Mouse (Mus musculus): Measurements from ENCODE around the gene Larp6. TPM values are rescaled to one million over a fixed set of nuclear protein-coding genes. Genes with fewer than 3 reads are reported as not detected.

Larp6 gene
- total and polyA plus RNA-seq, 3 experiments: not detected

- in situ Hi-C loops (cut with MboI; ENCODE audit: low pct_ligation_motif_present, low pct_unique_long_range_greater_than_20kb, low sequenced_read_pairs) (no loop called here), dilution Hi-C loops (cut with MboI; ENCODE audit: extremely low pct_ligation_motif_present, extremely low pct_unique_long_range_greater_than_20kb, low sequenced_read_pairs) (no loop called here)
- DNase-seq (ENCODE audit: extremely low read depth): no peak
- H3K9ac ChIP-seq (ENCODE audit: insufficient read depth, low read depth): no peak overlapping the region
- H3K27ac ChIP-seq (ENCODE audit: insufficient read depth, low read depth): no peak overlapping the region
- no peaks in the 10 kb centered on the region for H3K4me1 ChIP-seq (ENCODE audit: control insufficient read depth in 1 of 2, insufficient read depth in 2 of 2)
- no peak overlapping the region for H3K4me2 ChIP-seq (ENCODE audit: insufficient read depth, low read depth, poor library complexity, severe bottlenecking)
- H3K4me3 ChIP-seq (replicated peaks in 1 of 3; ENCODE audit: low read depth in 2 of 3, low read length in 2 of 3, poor library complexity in 1 of 3): no peak overlapping the region
- no peaks in the 10 kb centered on the region for H3K27me3 ChIP-seq (replicated peaks)
- TF ChIP-seq SMC3 (IDR thresholded peaks at IDR 0.05; ENCODE audit: low read depth, low read length): no peak
- no peaks in the 10 kb centered on the region for H3K79me2 ChIP-seq (replicated peaks; ENCODE audit: control insufficient read depth, extremely low read depth, insufficient read depth, poor library complexity, severe bottlenecking)
- no peaks in the 10 kb centered on the region for H3K9me3 ChIP-seq (replicated peaks; ENCODE audit: low read length)
- H3K36me3 ChIP-seq (replicated peaks in 1 of 2; ENCODE audit: control insufficient read depth in 1 of 2, insufficient read depth in 1 of 2, low read length in 1 of 2): peaks cover 0 to 15% of the 10 kb centered on the region in 2 experiments
Measured at GRCm38 (mm10) chr9:60664866-60665265, 47.9 kb upstream of the Larp6 start.

- TF ChIP-seq MXI1 (IDR thresholded peaks at IDR 0.05; ENCODE audit: low read depth, low read length) (no peak), SIN3A (IDR thresholded peaks at IDR 0.05; ENCODE audit: low read length) (no peak), USF1 (IDR thresholded peaks at IDR 0.05; ENCODE audit: low read depth, low read length) (no peak), ZKSCAN1 (IDR thresholded peaks at IDR 0.05; ENCODE audit: borderline replicate concordance, low read depth, low read length) (no peak), ZNF384 (IDR thresholded peaks at IDR 0.05; ENCODE audit: low read depth, low read length) (no peak)
- H3K27me3 ChIP-seq (replicated peaks): no peaks in the 10 kb centered on the region
- no peak overlapping the region for H3K9ac ChIP-seq (ENCODE audit: insufficient read depth, low read depth)
- in situ Hi-C loops (cut with MboI; ENCODE audit: low pct_ligation_motif_present, low pct_unique_long_range_greater_than_20kb, low sequenced_read_pairs): no loop called here
- DNase-seq (ENCODE audit: extremely low read depth): no peak
- H3K4me1 ChIP-seq (ENCODE audit: control insufficient read depth in 1 of 2, insufficient read depth in 2 of 2): no peaks in the 10 kb centered on the region
- no peak overlapping the region for H3K4me2 ChIP-seq (ENCODE audit: insufficient read depth, low read depth, poor library complexity, severe bottlenecking)
- H3K4me3 ChIP-seq (replicated peaks in 1 of 3; ENCODE audit: low read depth in 2 of 3, low read length in 2 of 3, poor library complexity in 1 of 3): no peak overlapping the region
- peaks cover 0 to 15% of the 10 kb centered on the region in 2 experiments for H3K36me3 ChIP-seq (replicated peaks in 1 of 2; ENCODE audit: control insufficient read depth in 1 of 2, insufficient read depth in 1 of 2, low read length in 1 of 2)
- dilution Hi-C loops (cut with MboI; ENCODE audit: extremely low pct_ligation_motif_present, extremely low pct_unique_long_range_greater_than_20kb, low sequenced_read_pairs): no loop called here
- no peak overlapping the region for H3K27ac ChIP-seq (ENCODE audit: insufficient read depth, low read depth)
- H3K9me3 ChIP-seq (replicated peaks; ENCODE audit: low read length): no peaks in the 10 kb centered on the region
- no peaks in the 10 kb centered on the region for H3K79me2 ChIP-seq (replicated peaks; ENCODE audit: control insufficient read depth, extremely low read depth, insufficient read depth, poor library complexity, severe bottlenecking)
Measured at GRCm38 (mm10) chr9:60665535-60665934, 47.3 kb upstream of the Larp6 start.

GRCm38 (mm10) chr9:60668886-60669285 is 43.9 kb upstream of the Larp6 start:
- Histone ChIP-seq H3K36me3 (replicated peaks in 1 of 2; ENCODE audit: control insufficient read depth in 1 of 2, insufficient read depth in 1 of 2, low read length in 1 of 2) (peaks cover 0 to 22% of the 10 kb centered on the region in 2 experiments), H3K4me2 (ENCODE audit: insufficient read depth, low read depth, poor library complexity, severe bottlenecking) (no peak overlapping the region), H3K4me3 (replicated peaks in 1 of 3; ENCODE audit: low read depth in 2 of 3, low read length in 2 of 3, poor library complexity in 1 of 3) (no peak overlapping the region), H3K9ac (ENCODE audit: insufficient read depth, low read depth) (no peak overlapping the region), H3K4me1 (ENCODE audit: control insufficient read depth in 1 of 2, insufficient read depth in 2 of 2) (no peaks in the 10 kb centered on the region), H3K79me2 (replicated peaks; ENCODE audit: control insufficient read depth, extremely low read depth, insufficient read depth, poor library complexity, severe bottlenecking) (no peaks in the 10 kb centered on the region), H3K27me3 (replicated peaks) (no peaks in the 10 kb centered on the region), H3K27ac (ENCODE audit: insufficient read depth, low read depth) (no peak overlapping the region), H3K9me3 (replicated peaks; ENCODE audit: low read length) (no peaks in the 10 kb centered on the region)
- no peak for DNase-seq (ENCODE audit: extremely low read depth)
- in situ Hi-C loops (cut with MboI; ENCODE audit: low pct_ligation_motif_present, low pct_unique_long_range_greater_than_20kb, low sequenced_read_pairs) (no loop called here), dilution Hi-C loops (cut with MboI; ENCODE audit: extremely low pct_ligation_motif_present, extremely low pct_unique_long_range_greater_than_20kb, low sequenced_read_pairs) (no loop called here)
- no peak for TF ChIP-seq ZKSCAN1 (IDR thresholded peaks at IDR 0.05; ENCODE audit: borderline replicate concordance, low read depth, low read length)
- no peak for TF ChIP-seq IRF4 (IDR thresholded peaks at IDR 0.05; ENCODE audit: low read depth, low read length)
- TF ChIP-seq MAFK (IDR thresholded peaks at IDR 0.05; ENCODE audit: insufficient replicate concordance, low read length): no peak
- TF ChIP-seq GABPA (IDR thresholded peaks at IDR 0.05; ENCODE audit: insufficient replicate concordance, low read depth, low read length): no peak
- no peak for TF ChIP-seq CTCF (conservative IDR thresholded peaks at IDR 0.05 in 1 of 2, IDR thresholded peaks at IDR 0.05 in 1 of 2; ENCODE audit: low read depth in 2 of 2, low read length in 2 of 2)
- TF ChIP-seq NRF1 (IDR thresholded peaks at IDR 0.05; ENCODE audit: low read depth, low read length): no peak
- no peak for TF ChIP-seq ELF1 (IDR thresholded peaks at IDR 0.05; ENCODE audit: low read depth, low read length)
